Mouse (Mus musculus) liver, embryonic 16.5 days (tissue): ENCODE measurements at regions not wholly inside any gene's neighbourhood (a gene's known extent, or its start where the extent isn't known, plus 50 kb on each side); places are given as distances from the start of the nearest gene placed in this dataset.
A peak's percentile ranks its signal among the peaks of the same experiment; 100 is the strongest.

ENCODE experiments used
- ATAC-seq: fragments of 200-750 bp; cut with Nextera tagmentation; 2 replicates; pipeline ENCODE4 v1.8.0; 2017; ENCODE audit warnings: low read depth, mild to moderate bottlenecking, moderate number of reproducible peaks, moderate library complexity
- H3K27ac ChIP-seq: fragments of 300-500 bp; sonication (generic); 2 replicates; pipeline ENCODE4 v1.5.1; 2014; ENCODE audit warnings: mild to moderate bottlenecking, low read length
- H3K27me3 ChIP-seq: fragments of 300-500 bp; sonication (generic); 2 replicates; pipeline ENCODE4 v1.6.1; 2014; ENCODE audit warnings: low read depth, low read length, mixed read lengths; ENCODE audit not compliant: control insufficient read depth, insufficient read depth
- H3K36me3 ChIP-seq: fragments of 300-500 bp; sonication (generic); 2 replicates; pipeline ENCODE4 v1.6.1; 2014; ENCODE audit warnings: mild to moderate bottlenecking; ENCODE audit not compliant: control insufficient read depth, insufficient read depth
- H3K4me1 ChIP-seq: fragments of 300-500 bp; sonication (generic); 2 replicates; pipeline ENCODE4 v1.6.1; 2014; ENCODE audit warnings: low read depth, low read length, mixed read lengths; ENCODE audit not compliant: control insufficient read depth
- H3K4me2 ChIP-seq: fragments of 300-500 bp; sonication (generic); 2 replicates; pipeline ENCODE4 v1.6.1; 2014; ENCODE audit warnings: low read depth, low read length, mixed read lengths
- H3K4me3 ChIP-seq: fragments of 300-500 bp; sonication (generic); 2 replicates; pipeline ENCODE4 v1.5.1; 2014; ENCODE audit warnings: low read depth, mild to moderate bottlenecking, low read length
- H3K9ac ChIP-seq: fragments of 300-500 bp; sonication (generic); 2 replicates; pipeline ENCODE4 v1.6.1; 2014; ENCODE audit warnings: low read depth, low read length
- H3K9me3 ChIP-seq: fragments of 300-500 bp; sonication (generic); replicated peaks from 2 replicates; pipeline ENCODE4 v1.6.1; 2016; ENCODE audit warnings: low read length; ENCODE audit not compliant: control insufficient read depth
- WGBS: fragments of 180-500 bp; shearing (Covaris S2); extraction: QIAGEN DNeasy Blood & Tissue Kit; methylation state at CpG from one replicate; pipeline ENCODE4 v1.1.7; 2014; ENCODE audit not compliant: insufficient replicate concordance; 5-methylcytosine and 5-hydroxymethylcytosine counted together

DNA sequence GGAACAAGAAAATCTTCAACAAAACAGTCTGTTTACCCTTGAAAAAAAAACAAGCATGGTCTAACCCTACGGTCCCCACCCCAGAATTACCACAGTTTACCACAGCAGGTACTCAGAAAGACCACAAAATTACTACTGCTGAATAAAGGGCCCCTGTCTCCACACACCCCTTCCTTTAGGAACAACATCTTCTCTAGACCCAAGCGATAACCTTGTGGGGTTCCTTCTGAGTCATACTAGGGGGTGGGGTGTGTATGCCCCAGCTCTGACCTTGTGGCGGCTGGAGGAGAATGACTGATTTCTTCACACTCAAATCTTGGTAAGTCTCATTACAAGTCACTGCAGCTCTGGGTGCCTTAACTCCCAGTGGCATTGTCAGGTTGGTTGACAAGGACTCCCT, 151.8 kb upstream of the Klf3 start:
- H3K27me3 ChIP-seq, result no peaks in the 10 kb centered on the region
- no peak overlapping the region for H3K9ac ChIP-seq
- no peaks in the 10 kb centered on the region for H3K36me3 ChIP-seq
- no peak overlapping the region for H3K27ac ChIP-seq
- no peak overlapping the region for H3K4me2 ChIP-seq
- no peak overlapping the region for H3K4me3 ChIP-seq
- ATAC-seq, result no peak
- 42% methylated on average over 3 of the region's 3 CpGs for WGBS
- peaks cover 14% of the 10 kb centered on the region for H3K4me1 ChIP-seq
- H3K9me3 ChIP-seq, result no peaks in the 10 kb centered on the region

DNA sequence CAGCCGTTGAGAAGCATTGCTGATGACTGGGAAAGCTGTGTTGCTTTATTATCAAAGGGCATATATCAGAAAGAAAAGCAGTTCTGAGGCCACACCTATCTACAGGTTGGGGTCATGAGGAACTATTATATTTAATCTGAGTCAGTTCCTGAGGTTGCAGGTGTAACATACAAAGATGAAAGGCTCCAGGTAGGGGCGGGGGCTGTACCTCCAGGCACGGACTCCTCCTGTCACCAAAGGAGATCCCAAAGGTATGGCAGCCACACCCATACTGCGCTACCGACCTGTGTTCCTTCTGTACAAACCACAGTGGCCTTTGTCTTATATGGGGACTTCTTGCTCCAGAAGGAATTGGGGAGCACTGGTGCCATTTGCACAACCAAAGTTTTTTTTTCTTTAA, 149.4 kb upstream of the Klf3 start:
- Histone ChIP-seq H3K27me3 (no peaks in the 10 kb centered on the region), H3K4me1 (peaks cover under 1% of the 10 kb centered on the region; the same call in 1 of the 2 replicates), H3K36me3 (no peaks in the 10 kb centered on the region), H3K27ac (no peak overlapping the region), H3K9ac (no peak overlapping the region), H3K4me3 (no peak overlapping the region), H3K9me3 (no peaks in the 10 kb centered on the region), H3K4me2 (no peak overlapping the region)
- ATAC-seq, result no peak
- WGBS, result 68% methylated on average over 5 of the region's 5 CpGs

- H3K4me3 ChIP-seq, result no peak overlapping the region
- no peak overlapping the region for H3K4me2 ChIP-seq
- no peak for ATAC-seq
- H3K36me3 ChIP-seq, result no peaks in the 10 kb centered on the region
- H3K9me3 ChIP-seq, result no peaks in the 10 kb centered on the region
- H3K27ac ChIP-seq, result no peak overlapping the region
- no peak overlapping the region for H3K9ac ChIP-seq
- WGBS, result 45% methylated on average over 5 of the region's 5 CpGs
- H3K27me3 ChIP-seq, result no peaks in the 10 kb centered on the region
- H3K4me1 ChIP-seq, result no peaks in the 10 kb centered on the region
Observed at GRCm38 (mm10) chr5:64655286-64655685, 147.9 kb upstream of the Klf3 start.

DNA sequence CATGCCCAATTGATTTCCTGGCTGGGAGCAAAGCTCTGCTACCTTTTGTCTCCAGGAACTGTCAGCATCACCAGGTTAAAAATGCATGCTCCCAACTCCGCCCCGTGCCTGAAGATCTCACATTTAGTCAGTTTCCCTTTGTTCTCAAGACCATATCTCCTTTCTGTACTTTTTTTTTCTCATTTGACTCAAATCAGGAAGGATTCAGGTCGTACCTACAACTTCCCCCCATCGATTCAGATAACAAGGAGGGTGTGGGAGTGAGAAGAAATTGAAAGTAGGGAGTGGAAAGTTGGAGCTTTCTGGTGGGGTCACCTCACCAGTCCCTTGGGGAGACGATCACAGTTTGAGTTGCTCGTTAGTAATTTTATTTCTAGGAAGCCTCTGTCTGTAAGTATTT, 141.2 kb upstream of the Klf3 start:
- H3K27ac ChIP-seq, result no peak overlapping the region
- no peaks in the 10 kb centered on the region for H3K36me3 ChIP-seq
- H3K27me3 ChIP-seq, result no peaks in the 10 kb centered on the region
- peaks cover 5% of the 10 kb centered on the region for H3K4me1 ChIP-seq
- H3K4me2 ChIP-seq, result no peak overlapping the region
- no peaks in the 10 kb centered on the region for H3K9me3 ChIP-seq
- H3K9ac ChIP-seq, result no peak overlapping the region
- ATAC-seq, result no peak
- no peak overlapping the region for H3K4me3 ChIP-seq
- WGBS, result 35% methylated on average over 6 of the region's 6 CpGs

GRCm38 (mm10) chr5:64662476-64662875, 140.7 kb upstream of the Klf3 start:
- no peak overlapping the region for H3K4me2 ChIP-seq

GRCm38 (mm10) chr5:64663766-64664165, 139.4 kb upstream of the Klf3 start:
- no peaks in the 10 kb centered on the region for H3K27me3 ChIP-seq
- WGBS, result 78% methylated on average over 1 of the region's 1 CpGs
- H3K9me3 ChIP-seq, result no peaks in the 10 kb centered on the region
- peaks cover 10% of the 10 kb centered on the region for H3K4me1 ChIP-seq
- no peak overlapping the region for H3K9ac ChIP-seq
- H3K4me3 ChIP-seq, result no peak overlapping the region
- H3K36me3 ChIP-seq, result no peaks in the 10 kb centered on the region
- no peak for ATAC-seq
- no peak overlapping the region for H3K4me2 ChIP-seq
- no peak overlapping the region for H3K27ac ChIP-seq

More at GRCm38 (mm10) chr5:64662476-64662875, 140.7 kb upstream of the Klf3 start:
- no peak overlapping the region for H3K9ac ChIP-seq
- H3K4me1 ChIP-seq, result peaks cover 10% of the 10 kb centered on the region
- no peaks in the 10 kb centered on the region for H3K36me3 ChIP-seq
- no peak overlapping the region for H3K4me3 ChIP-seq
- H3K9me3 ChIP-seq, result no peaks in the 10 kb centered on the region
- no peak overlapping the region for H3K27ac ChIP-seq
- H3K27me3 ChIP-seq, result no peaks in the 10 kb centered on the region
- 17% methylated on average over 7 of the region's 7 CpGs for WGBS
- no peak for ATAC-seq

DNA sequence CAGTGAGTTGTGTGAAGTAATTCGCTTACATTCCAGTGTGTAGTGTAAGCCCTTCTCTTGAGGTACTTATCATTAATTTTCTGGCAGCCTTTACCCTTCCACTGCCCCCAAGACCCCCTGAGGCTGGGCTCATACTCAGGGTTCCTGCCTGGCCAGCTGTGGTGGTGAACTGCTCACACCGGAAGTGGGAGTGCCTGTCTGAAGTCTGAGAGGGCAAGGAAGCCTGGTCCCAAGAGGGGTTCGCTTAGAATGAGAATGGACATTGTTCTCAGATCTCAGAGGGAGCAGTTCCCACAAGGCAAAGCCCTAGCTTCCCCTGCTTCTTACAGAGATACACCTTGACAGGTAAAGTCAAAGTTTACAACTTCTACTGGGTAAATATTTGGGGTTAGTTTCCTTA, 138.1 kb upstream of the Klf3 start:
- H3K9ac ChIP-seq, result no peak overlapping the region
- no peak for ATAC-seq
- no peak overlapping the region for H3K4me2 ChIP-seq
- H3K36me3 ChIP-seq, result no peaks in the 10 kb centered on the region
- 55% methylated on average over 3 of the region's 3 CpGs for WGBS
- no peak overlapping the region for H3K27ac ChIP-seq
- no peaks in the 10 kb centered on the region for H3K9me3 ChIP-seq
- H3K4me1 ChIP-seq, result peaks cover 10% of the 10 kb centered on the region
- H3K27me3 ChIP-seq, result no peaks in the 10 kb centered on the region
- no peak overlapping the region for H3K4me3 ChIP-seq

- H3K36me3 ChIP-seq, result no peaks in the 10 kb centered on the region
- 56% methylated on average over 3 of the region's 3 CpGs for WGBS
- no peak for ATAC-seq
- no peaks in the 10 kb centered on the region for H3K27me3 ChIP-seq
- peaks cover 10% of the 10 kb centered on the region for H3K4me1 ChIP-seq
- H3K4me2 ChIP-seq, result no peak overlapping the region
- H3K9me3 ChIP-seq, result no peaks in the 10 kb centered on the region
- no peak overlapping the region for H3K27ac ChIP-seq
- no peak overlapping the region for H3K9ac ChIP-seq
- H3K4me3 ChIP-seq, result no peak overlapping the region
Observed at GRCm38 (mm10) chr5:64666256-64666655, 136.9 kb upstream of the Klf3 start.

DNA sequence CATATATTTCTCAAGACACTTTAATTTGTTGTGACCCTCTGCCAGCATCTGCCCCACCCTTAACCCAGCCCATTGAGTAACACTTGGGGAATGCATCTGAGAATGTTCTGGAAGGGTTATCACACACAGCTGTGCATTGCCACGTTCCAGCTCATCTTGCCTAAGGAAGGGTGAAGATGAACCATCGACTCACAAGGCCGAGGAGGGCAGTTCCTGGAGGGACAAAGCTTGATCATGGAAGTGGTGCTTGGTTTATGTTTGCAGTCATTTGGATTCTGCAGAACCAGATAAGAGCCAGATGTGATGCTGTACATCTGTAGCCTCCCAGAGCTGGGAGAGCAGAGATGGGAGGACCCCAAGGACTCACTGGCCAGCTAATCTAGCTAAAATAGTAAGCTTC, 136.1 kb upstream of the Klf3 start:
- Histone ChIP-seq H3K36me3 (no peaks in the 10 kb centered on the region), H3K9ac (no peak overlapping the region), H3K9me3 (no peaks in the 10 kb centered on the region), H3K4me3 (no peak overlapping the region), H3K4me2 (no peak overlapping the region), H3K27me3 (no peaks in the 10 kb centered on the region), H3K4me1 (peaks cover 10% of the 10 kb centered on the region), H3K27ac (no peak overlapping the region)
- WGBS, result 49% methylated on average over 3 of the region's 3 CpGs
- peak; percentile 54 for ATAC-seq
